Mouse (Mus musculus) heart, embryonic 16.5 days (tissue): ENCODE measurements around the gene Kpna7. TPM values are rescaled to one million over a fixed set of nuclear protein-coding genes. Genes with fewer than 3 reads are reported as not detected.

Experiments used
- ATAC-seq: fragments of 200-750 bp; cut with Nextera tagmentation; replicated peaks from 2 replicates; pipeline ENCODE4 v1.8.0; 2017; ENCODE audit warnings: moderate number of reproducible peaks; ENCODE audit not compliant: insufficient read depth, low FRiP score; ENCODE audit errors: extremely low read depth
- H3K27ac ChIP-seq: fragments of 300-500 bp; sonication (generic); 2 replicates; pipeline ENCODE4 v1.5.1; 2014; ENCODE audit warnings: mild to moderate bottlenecking, low read length, control low read depth, moderate library complexity
- H3K27me3 ChIP-seq: fragments of 300-500 bp; sonication (generic); 2 replicates; pipeline ENCODE4 v1.6.1; 2014; ENCODE audit warnings: low read length, mixed read lengths; ENCODE audit not compliant: control insufficient read depth, insufficient read depth
- H3K36me3 ChIP-seq: fragments of 300-500 bp; sonication (generic); 2 replicates; pipeline ENCODE4 v1.6.1; 2014; ENCODE audit not compliant: control insufficient read depth, insufficient read depth
- H3K4me1 ChIP-seq: fragments of 300-500 bp; sonication (generic); 2 replicates; pipeline ENCODE4 v1.6.1; 2014; ENCODE audit warnings: low read length, mixed read lengths; ENCODE audit not compliant: control insufficient read depth, insufficient read depth
- H3K4me2 ChIP-seq: fragments of 300-500 bp; sonication (generic); 2 replicates; pipeline ENCODE4 v1.6.1; 2014; ENCODE audit warnings: low read depth, mild to moderate bottlenecking, control low read depth, low read length
- H3K4me3 ChIP-seq: fragments of 300-500 bp; sonication (generic); 2 replicates; pipeline ENCODE4 v1.5.1; 2014; ENCODE audit warnings: mild to moderate bottlenecking, control low read depth, low read length
- H3K9ac ChIP-seq: fragments of 300-500 bp; sonication (generic); 2 replicates; pipeline ENCODE4 v1.6.1; 2014; ENCODE audit warnings: low read length, control low read depth
- H3K9me3 ChIP-seq: fragments of 300-500 bp; sonication (generic); replicated peaks from 2 replicates; pipeline ENCODE4 v1.6.1; 2016; ENCODE audit warnings: low read length; ENCODE audit not compliant: control insufficient read depth
- WGBS: fragments of 180-500 bp; shearing (Covaris S2); extraction: QIAGEN DNeasy Blood & Tissue Kit; methylation state at CpG from one replicate; pipeline ENCODE4 v1.1.7; 2014; 5-methylcytosine and 5-hydroxymethylcytosine counted together
- polyA plus RNA-seq: library from polyadenylated mRNA; unstranded; fragments of >200 nt; fragmentation: Nextera tagmentation; extraction: Ambion mirVana; gene quantifications from 2 replicates; pipeline ENCODE4 v1.2.1, GENCODE M21; 2015

Gene Kpna7
- polyA plus RNA-seq, 1 experiment from 2014 or later = 0.11 TPM

DNA sequence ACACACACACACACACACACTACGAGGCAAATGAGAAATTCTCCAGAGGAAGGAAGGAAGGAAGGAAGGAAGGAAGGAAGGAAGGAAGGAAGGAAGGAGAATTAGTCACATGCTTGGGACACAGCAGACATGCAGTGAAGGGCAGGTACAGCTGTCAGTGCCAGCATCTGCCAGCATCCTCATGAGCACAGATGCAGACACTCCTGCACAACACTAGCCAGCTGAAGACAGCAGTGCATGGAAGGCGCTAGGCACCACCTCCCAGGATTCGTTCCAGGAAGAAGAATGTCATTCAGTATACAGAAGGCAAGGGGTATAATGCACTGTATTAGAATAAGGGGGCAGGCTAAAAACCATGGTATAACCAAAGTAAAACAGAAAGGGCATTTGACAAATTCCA is 142.9 kb downstream of the Kpna7 start:
- Histone ChIP-seq H3K36me3 (no peaks in the 10 kb centered on the region), H3K27me3 (no peaks in the 10 kb centered on the region), H3K9ac (no peak overlapping the region), H3K4me1 (peaks cover 13% of the 10 kb centered on the region), H3K27ac (no peak overlapping the region), H3K9me3 (no peaks in the 10 kb centered on the region), H3K4me2 (no peak overlapping the region), H3K4me3 (no peak overlapping the region)
- ATAC-seq = no peak
- WGBS = 40% methylated on average over 3 of the region's 3 CpGs

DNA sequence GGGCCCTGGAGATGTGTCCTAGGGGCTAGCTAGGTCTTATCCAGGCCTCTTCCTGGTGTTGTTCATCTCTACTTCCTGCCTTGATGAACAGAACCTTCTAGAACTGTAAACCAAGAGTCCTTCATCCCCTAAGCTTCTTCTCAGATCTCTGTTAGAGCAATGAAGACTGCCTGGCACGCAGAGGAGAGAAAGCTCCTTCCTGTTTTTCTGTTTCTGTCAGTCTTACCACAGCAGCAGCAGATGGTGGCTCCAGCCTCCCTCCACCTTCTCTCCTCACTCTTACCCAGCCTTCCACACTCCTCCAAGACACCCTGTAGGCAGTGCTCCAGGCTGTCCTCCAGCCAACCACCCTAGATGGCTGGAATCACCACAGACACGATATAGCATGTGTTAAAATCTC is 146.5 kb downstream of the Kpna7 start:
- no peak for ATAC-seq
- H3K4me2 ChIP-seq = no peak overlapping the region

More for the DNA sequence above, 146.5 kb downstream of the Kpna7 start:
- 59% methylated on average over 2 of the region's 2 CpGs for WGBS
- Histone ChIP-seq H3K9me3 (no peaks in the 10 kb centered on the region), H3K4me1 (peaks cover 17% of the 10 kb centered on the region), H3K9ac (no peak overlapping the region), H3K27ac (no peak overlapping the region), H3K27me3 (no peaks in the 10 kb centered on the region), H3K36me3 (no peaks in the 10 kb centered on the region), H3K4me3 (no peak overlapping the region)

Other genes with a start within 250 kb of the Kpna7 start
- 9.3 and 13.5 TPM in 2 replicates for gene Smurf1, start 118.2 kb downstream of the Kpna7 start, polyA plus RNA-seq
- gene Gm4871, start 51.3 kb downstream of the Kpna7 start, polyA plus RNA-seq = not detected in 2 replicates
- not detected in 2 replicates for gene 1700018F24Rik, start 41.0 kb downstream of the Kpna7 start, polyA plus RNA-seq
- 91.5 and 93.7 TPM in 2 replicates for gene Arpc1a, start 200 bp downstream of the Kpna7 start, polyA plus RNA-seq
- 263 and 300 TPM in 2 replicates for gene Arpc1b, start 30.2 kb upstream of the Kpna7 start, polyA plus RNA-seq
- gene Pdap1, start 56.2 kb upstream of the Kpna7 start, polyA plus RNA-seq = 46.0 and 49.8 TPM in 2 replicates
- gene Bud31, start 56.3 kb upstream of the Kpna7 start, polyA plus RNA-seq = 118 and 134 TPM in 2 replicates
- 16.4 and 17.2 TPM in 2 replicates for gene Ptcd1, start 83.1 kb upstream of the Kpna7 start, polyA plus RNA-seq
- gene Cpsf4, start 83.2 kb upstream of the Kpna7 start, polyA plus RNA-seq = 25.9 and 26.5 TPM in 2 replicates
- 1,156 and 1,380 TPM in 2 replicates for gene Atp5j2, start 108.0 kb upstream of the Kpna7 start, polyA plus RNA-seq
- 7.0 and 8.0 TPM in 2 replicates for gene Zkscan14, start 117.8 kb upstream of the Kpna7 start, polyA plus RNA-seq
- 9.8 and 9.9 TPM in 2 replicates for gene Zkscan5, start 120.5 kb upstream of the Kpna7 start, polyA plus RNA-seq
- gene Zfp655, start 147.7 kb upstream of the Kpna7 start, polyA plus RNA-seq = 30.0 and 31.9 TPM in 2 replicates
- gene Zscan25, start 196.5 kb upstream of the Kpna7 start, polyA plus RNA-seq = 0.51 and 0.64 TPM in 2 replicates